Mouse (Mus musculus): ENCODE measurements around the gene Gm5269. TPM values are rescaled to one million over a fixed set of nuclear protein-coding genes. Genes with fewer than 3 reads are reported as not detected.

Gene Gm5269
- polyA plus RNA-seq (2017; shearing (Covaris generic)): not detected

DNA sequence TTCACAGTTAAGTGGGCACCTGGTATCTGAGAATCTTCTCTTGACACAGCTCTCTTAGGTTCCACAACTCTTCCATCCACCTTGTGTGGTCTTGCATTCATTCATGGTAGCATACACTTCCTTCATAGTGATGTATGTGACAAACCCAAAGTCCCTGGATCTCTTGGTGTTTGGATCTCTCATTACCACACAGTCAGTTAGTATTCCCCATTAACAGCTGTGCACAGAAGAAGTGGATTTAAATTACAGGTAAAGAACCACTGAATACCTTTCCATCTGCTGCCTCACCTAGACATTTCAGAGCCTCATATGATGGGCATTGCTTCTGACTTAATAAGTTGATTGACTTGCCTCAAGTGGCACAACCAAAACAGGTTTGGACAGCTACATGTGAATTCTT, at the start of gene Gm5269:
TSS of gene Gm5269 (minus strand) at position 101 of the 400 bp plus-strand sequence.
- ATAC-seq: no peak

DNA sequence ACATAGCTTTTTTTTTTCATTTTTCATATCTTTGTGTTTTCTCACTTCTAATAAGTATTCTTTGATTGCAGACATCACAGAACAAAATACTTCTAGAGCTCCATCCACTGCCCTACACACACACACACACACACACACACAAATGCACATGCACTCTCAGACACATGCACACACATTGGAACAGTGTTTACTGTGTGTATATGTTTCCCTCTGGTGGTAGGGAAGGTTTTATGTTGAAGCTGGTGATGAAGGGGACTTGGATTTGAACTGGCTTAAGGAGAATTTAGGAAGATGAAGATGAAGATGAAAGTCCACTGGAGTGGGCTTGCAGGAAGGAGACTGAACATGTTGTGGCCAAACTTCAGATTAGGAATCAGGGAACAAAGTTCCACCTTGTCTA, 41.1 kb upstream of the Gm5269 start:
- ATAC-seq: no peak

DNA sequence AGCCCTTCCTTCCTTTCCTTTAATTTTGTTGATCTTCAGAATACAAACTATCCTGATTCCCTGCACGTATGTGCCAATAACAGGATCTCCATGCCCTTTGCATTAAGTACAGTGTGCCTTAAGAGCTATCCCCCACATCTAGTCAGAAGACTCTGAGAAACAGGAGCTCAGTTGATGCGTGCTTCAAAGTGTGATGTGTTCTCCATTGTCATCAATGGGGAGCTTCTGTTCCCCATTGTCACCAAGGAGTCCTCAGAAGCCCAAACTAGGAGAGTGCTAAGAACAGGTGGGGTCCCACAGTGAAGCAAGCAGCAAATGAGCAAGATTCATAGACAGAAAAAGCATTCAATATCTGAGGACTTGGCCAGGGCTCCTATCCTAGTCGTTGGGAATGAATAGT, 36.8 kb upstream of the Gm5269 start:
- no peak for ATAC-seq

DNA sequence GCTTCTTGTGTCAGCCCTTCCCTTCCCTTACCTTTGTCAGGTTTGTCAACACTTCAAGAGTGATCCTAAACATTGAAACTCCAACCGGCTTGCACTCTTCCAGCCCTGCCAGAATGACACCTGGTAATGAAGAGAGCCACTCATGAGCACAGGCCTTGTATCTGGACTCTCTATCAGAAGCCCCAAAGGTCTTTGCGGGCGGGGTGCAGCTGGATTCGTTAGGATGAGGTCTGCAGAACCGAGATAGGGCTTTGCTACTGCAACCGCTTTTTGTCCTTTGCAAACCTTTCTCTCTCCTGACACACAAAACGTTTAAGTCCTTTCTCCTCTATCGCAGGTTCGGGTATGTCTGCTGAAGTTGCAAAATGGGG, 36.3 kb upstream of the Gm5269 start, which contains the start of gene Slc40a1:
TSS of gene Slc40a1 (minus strand) at position 131 of the 371 bp plus-strand sequence.
- no peak for ATAC-seq

DNA sequence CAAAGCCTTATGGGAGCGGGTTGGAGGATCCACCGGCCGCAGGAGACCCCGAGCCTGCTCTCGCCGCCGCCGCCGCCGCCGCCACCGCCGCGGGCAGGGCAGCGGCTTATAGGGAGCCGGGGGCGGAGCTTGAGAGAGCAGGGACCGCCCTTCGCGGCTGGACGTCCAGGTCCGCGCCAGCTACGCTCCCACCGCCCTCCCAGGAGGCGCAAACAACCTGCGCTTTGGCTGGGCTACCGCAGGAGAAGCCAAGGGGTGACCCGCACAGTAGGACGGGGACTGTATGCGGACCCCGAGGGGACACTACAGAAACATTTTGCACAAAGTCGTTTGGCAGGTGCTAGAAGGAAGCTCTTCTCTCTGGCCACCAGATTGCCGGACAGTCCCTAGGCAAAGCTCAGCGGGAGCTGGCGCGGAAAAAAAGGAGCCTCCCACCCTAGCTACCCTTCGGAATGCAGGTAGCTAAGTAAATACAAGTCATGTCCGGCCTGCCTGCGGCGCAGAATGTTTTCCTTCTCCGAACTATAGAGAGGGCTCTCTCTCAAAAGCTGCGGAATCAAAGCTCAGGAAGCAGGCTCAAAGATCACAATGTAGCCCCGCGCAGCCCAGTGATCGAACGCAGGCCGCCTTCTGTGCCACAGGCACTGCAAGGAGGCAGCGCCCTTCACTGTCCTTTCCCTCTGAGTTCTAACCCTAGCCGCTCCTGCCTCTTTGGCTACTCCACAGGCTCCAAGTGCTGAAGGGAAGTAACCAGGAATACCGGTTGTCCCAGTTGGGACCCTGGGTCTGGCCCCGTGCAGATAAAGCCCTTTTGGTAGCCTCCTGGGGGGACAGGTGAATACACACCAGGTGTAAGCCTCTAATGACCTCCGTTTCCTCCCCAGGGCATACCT, 35.7 kb upstream of the Gm5269 start:
- no peak for ATAC-seq

DNA sequence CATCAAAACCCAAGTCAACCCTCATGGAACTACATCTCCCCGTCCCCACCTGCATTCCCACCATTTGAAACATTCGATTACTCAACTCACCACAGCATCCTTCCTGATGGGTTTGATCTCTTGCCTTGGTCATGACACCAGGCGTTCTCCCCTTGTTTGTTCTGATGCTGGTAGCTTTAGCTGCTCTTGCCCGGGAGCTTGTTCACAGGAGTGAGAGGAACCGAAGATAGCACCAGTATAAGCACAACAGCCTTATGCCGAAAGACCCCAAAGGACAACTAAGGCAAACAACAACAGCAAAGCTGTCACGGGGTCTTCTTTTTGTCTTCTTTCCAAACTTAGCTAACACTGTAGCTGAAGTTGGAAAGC, 35.0 kb upstream of the Gm5269 start:
- ATAC-seq: no peak

DNA sequence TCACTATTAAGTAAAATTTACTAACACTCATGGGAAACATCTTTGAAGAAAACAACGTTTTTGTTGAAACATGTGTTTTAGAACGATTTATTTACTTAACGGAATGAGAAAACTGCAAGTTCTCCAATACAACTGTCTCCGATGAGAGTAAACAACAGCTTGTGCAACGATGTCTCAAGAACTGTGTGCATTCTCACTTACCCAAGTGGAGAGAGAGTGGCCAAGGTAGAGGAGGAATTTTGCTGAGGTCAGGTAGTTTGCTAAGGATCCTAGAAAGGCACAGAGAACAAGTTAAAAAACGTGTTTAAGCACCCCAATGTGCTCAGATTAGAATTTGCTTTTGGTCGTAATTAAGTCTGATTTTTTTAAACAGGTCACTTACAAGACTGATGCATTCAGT, 34.4 kb upstream of the Gm5269 start:
- ATAC-seq: no peak

DNA sequence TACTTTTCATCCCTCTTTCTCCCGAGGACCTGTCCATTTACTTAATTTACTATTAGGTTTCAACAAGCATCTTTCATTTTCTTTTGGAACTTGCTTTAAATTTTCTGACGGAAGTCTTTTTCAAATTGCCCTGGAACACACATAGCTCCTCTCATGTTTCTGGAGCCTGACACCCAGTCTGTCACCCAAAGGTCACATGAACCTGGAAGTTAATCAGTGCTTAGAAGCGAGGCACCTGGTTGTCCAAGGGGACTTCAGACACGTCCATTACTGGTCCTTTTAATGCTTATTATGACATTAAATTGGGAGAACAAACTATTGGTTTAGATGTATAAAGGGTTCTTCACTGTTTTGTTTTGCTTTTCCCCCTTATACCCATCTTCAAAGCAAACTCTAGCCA, 33.2 kb upstream of the Gm5269 start:
- ATAC-seq: no peak

DNA sequence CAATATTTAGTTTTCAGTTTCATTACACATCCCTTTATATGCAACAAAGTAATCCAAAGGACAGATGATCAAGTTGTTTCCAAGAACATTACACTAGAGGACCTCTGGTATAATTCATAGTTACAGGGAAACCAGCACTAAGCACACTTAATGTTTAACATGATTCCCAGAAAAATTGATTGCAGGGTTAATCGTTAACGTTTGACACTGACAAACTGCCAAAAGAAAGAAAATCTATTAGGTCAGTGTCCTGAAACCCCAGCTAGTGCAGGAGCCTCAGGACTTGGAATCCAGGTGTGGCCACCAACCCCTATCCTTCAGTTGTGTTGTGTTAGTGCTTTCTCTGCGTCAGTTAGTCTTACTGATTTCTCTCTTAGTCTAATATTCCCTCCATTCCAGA, 30.6 kb upstream of the Gm5269 start:
- ATAC-seq: no peak

DNA sequence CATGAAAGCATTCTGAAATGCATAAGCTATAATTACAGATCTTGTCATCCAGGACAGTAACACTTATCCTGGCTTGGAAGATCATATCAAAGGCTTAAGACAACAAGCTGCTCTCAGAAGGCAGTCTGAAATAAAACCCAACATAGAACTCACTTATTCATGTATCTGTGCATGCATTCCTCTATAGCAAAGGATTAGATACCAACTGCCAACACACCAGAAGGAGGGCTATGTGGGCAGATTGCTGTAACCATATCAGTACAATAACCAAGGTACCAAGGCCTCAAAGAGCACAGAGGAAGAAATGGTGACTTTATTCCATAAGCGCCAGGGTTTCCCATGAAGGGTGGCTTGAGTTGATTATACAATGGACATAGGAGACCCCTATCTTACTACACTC, 29.7 kb upstream of the Gm5269 start:
- no peak for ATAC-seq

DNA sequence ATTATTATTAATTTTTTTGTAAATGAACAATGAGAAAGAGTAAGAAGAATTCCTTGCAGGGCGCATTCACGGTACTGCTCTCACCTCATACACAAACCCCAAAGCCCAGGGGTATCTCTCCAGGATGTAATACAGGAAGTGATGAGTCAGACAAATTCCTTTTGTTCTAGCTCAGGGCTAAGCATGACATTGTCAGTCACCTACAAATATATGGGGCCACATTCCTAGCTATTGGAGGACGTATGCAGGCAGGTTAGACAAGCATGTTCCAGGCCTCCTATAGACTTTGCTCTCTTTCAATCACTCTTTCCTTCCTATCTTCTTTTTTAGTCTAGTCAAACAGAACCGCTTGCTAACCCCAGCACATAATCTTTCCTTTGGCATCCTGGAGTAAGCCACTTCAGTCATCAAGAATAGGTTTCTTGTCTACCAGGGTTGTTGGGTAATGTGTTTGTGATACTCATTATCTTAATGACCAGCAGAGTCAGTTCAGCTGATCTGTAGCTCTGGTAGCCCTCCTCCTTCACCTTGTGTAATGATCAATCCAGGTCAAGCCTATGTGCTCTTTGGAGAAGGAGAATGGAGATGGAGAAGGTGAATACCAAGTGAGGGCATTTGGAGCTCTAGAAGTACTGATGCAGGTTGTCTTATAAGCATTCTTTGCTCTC, 27.2 kb upstream of the Gm5269 start:
- ATAC-seq: no peak

DNA sequence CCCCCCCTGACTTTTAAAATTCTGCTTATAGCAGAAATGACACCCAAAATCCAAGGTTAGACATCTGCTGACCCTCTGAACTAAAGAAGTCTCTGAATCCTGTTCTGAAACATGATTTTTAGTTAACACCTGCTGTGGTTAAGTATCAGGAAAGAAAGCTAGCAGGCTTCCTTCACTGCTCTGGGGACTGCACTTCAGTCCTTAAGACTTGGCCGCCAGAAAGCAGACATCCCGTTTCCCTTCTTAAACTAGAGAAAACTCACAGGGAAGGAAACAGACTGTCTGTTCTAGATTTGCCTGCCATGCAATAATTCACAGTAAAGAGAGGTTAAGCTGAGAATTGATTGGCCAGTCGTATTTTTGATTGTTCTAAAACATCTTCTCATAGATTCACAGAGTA, 26.1 kb upstream of the Gm5269 start:
- no peak for ATAC-seq

DNA sequence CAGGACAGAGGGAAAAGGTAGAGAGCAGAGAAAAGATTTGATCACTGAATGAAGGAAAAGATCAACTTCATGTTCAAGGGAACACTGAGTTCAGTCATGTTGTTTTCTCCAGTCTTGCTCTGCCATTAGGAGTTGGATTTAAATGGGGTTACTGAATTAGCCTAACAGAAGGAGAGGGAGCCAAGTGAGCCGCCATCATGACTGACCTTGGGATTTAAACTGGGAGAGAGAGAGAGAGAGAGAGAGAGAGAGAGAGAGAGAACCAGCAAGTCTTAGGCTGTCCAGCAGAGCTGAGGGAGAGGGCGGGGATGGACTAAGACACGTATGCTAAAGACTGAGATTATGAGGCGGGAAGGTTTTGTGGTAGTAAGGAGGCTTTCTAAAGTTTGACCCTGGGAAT, 24.2 kb upstream of the Gm5269 start:
- no peak for ATAC-seq

DNA sequence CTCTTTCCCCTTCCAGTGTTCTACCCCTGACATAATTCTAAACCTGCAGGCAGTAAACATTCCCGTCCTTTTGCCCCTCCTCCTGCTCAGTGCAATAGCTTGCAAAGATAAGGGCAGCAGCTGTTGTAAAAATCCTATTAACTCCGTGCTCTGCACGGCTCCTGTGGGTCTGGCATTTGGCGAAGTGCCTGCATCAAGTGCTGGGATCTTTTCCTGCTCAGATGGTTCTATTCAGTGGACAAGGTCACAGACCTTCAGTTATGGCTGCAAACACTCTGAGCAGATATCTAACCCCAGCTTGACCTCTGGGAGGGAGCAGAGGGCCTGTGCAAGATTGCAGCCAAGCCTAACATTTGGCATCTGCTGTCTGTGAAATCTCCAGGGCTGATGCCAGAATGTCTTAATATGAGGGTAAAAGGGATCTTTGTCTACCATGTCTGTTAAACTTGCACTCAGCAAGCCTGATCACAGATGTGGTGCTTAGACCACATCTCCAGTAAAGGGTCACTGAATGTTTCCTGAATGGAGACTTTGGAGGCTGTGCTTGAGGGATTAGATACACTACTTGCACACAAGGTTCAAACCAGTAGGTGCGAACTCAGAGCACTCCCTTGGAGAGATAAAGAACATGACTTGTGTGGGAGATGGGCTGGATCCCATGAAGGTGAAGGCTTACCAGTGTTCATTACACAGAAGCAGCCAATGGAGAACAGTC, 15.2 kb upstream of the Gm5269 start:
- no peak for ATAC-seq

DNA sequence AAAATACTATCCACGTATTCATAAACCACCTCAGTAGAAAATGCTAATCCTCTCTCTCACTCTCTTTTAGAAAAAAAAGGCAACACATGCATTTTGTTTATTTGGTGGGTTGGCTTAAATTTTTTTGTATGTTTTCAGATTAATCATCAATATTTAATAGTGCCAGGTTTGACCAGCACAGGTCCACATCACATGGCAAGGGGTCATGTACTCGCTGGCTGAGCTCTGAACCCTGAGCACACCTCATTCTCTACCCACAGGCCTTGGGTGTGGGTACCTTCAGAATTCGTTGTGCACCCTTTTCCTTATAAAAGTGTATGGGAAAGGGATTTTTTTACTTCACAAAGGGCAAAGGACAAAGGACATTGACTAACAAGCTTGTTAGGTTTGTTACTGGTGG, 14.1 kb upstream of the Gm5269 start:
- ATAC-seq: no peak

DNA sequence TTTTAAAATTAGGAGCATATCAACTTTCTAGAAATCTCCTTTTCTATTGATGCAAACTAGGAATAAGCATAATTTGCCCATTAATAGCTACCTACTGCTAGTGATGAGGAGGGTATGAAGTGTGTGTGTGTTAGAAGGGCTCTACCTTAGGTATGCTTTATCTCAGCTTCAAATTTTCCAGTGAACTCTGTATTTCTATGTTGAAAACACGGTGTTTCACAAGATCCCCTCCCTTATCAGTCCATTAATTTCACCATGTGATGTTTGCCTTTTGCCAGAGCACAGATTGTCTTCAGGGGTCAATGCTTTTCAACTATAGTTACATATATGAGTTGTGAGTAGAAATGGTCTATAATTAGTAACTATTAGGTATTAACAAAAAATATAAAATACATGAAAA, 8.0 kb upstream of the Gm5269 start:
- no peak for ATAC-seq

DNA sequence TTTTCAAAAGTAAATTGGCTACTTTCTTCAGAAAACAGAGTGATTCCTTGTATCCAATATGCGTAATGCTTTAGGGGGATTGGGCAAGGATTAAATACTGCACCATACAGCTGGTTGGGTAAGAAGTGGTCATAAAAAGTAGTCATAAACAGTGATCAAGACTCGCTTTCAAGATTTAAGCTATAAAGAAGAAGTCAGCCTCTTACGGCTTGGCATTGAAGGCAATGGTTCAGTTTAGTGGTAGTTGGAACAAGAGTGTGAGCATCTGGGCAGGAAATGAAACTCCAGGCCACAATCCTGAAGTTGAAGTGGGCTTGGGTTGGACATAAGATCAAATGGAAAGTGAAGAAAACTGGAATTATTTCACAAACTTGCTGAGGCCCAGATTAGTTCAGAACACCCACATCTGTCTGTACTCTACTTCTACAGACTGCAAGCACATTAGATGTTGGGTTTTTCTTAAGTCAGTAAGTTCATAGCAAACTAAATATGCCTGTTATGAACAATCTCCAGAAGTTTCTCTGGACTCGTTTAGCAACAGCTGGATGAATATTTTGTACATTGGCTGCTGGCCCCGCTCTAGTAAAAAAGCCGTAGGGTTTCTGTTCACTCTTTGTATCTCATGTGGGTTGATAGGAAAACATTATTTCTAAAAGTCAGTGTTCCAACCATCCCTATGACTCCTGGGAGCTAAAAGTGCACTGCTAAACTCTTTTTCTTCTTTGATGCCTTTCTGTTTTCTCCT, 4.3 kb upstream of the Gm5269 start:
- no peak for ATAC-seq

DNA sequence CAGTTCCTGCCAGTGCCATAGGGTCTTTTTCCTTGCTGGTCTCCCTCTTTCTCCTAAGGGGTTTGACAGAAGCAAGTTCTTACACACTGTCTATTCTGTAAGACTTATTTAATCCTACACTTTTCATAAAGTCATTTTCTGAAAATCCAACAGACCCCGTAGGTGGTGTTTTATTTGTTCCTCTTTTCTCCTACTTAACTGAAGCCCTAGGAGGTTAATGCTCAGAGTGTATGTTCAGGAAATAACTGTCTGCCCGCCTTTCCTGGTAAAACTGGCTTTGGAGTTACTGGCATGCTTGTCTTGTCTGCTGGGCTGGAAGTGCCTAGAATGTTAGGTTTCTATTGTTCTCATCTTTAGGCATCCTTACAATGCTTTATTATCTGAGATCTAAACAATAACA, 1.9 kb upstream of the Gm5269 start:
- ATAC-seq: no peak

DNA sequence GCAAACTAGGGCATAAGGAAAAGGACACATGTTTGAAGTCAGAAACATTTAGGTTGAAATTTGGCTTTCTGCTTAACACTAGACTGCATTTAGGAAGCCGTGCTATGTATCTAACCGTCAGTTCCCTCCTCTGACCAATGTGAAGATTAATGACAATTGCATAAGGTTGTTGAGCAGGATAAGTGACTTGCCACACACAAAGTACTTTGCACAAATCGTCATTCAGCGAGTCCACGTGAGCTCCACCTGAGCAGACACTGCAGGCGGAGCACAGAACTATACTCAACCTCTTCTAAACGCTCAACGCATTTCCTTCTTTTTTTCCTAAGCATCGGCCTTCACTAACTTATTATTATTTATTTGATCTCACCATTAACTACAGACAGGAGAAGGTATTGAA, 3.3 kb downstream of the Gm5269 start:
- no peak for ATAC-seq

DNA sequence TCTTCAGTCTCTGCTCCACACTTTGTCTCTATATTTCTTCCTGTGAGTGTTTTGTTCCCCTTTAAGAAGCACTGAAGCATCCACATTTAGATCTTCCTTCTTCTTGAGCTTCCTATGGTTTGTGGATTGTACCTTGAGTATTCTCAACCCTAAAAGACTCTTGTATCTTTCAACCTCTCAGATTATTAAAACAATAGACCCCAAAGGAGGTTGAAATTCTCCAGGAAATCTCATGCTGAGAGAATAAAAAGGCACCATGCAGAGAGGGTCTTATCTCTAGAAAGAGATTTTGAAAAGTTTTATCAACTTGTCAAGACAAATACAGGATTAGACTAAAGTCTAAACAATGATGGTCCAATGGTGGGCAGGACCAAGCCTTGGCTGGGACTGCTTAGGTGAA, 6.7 kb downstream of the Gm5269 start:
- ATAC-seq: no peak

DNA sequence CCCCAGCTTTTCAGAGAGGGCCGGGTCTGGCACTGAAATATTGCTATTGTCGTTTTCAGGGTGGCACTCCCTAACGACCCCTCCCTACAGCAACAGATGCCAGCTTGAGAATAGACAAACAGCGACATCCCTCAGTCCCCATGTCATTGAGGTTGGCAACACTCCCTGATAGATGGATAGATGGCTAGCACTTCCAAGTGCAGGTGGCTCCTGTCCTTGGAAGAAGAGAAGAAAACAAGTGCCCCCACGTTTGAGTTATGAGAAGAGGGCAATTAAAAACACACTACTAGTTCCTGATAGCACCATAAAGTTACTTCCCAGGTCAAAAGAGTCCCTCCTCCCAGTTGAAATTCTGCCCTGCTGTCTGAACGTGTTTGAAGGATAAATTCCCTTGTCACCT, 8.0 kb downstream of the Gm5269 start:
- ATAC-seq: no peak

DNA sequence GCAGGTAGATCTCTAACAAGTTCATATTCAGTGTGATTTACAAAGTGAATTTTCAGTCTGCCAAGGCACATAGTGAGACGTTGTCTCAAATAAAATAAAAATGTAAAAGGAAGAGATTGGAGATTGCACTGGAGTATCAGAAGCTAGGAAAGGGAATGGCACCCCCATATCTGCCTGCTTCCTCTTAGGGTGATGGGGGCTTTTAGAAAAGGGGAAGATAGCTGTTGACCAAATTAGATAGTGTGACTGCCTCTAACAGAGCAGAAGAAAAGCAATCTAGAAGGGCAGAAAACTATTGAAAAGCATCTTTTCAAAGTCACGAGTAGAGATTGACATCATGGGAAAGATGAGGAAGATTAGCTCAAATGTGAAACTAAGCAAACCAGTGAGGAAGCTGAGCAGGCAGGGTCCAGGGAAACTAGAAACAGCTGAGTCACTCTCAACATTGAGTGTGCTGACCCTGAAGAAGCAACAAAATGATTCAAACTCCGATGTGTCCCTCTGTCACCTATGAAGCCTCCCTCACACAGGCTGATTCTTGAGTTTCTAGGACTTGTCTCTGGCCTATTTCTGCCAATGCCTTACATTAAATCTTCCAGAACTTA, 8.7 kb downstream of the Gm5269 start:
- no peak for ATAC-seq

DNA sequence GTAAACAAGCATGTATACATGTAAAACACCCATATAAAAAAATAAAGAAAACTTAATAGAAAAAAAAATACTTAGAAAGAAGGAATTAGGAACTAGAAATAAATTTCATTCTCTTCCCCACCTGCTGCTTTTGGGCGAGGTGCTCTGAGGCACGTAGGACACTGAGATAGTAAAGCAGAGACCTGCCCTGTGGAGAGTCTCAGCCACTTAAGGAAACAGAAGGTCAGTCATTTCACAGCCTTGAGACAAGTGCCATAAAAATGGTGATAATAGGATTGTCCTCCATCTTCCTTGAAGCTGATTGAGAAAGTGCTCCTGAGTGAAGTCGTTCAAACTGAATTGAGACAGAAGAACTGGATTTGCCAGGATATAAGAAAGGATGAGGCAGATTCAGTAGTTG, 12.6 kb downstream of the Gm5269 start:
- ATAC-seq: no peak
